Mouse (Mus musculus): ENCODE results near the gene Gm9639.

- TF ChIP-seq CTCF (IDR thresholded peaks at IDR 0.05; ENCODE audit: low read depth): no peak
- TF ChIP-seq EP300 (IDR thresholded peaks at IDR 0.05; ENCODE audit: low read depth): no peak
Measured at GRCm38 (mm10) chr10:77804095-77804494, 9.2 kb upstream of the Gm9639 start.

Data from liver, postnatal 0 days (tissue).